Mouse (Mus musculus) heart, postnatal 0 days (tissue): ENCODE data around the gene Nckap5. TPM values are rescaled to one million over a fixed set of nuclear protein-coding genes. Genes with fewer than 3 reads are reported as not detected.
A peak's percentile ranks its signal among the peaks of the same experiment; 100 is the strongest.

Experiments used
- ATAC-seq: fragments of 200-750 bp; cut with Nextera tagmentation; 2 replicates; pipeline ENCODE4 v1.8.0; 2017; ENCODE audit warnings: low read depth, moderate number of reproducible peaks, moderate library complexity; ENCODE audit not compliant: insufficient read depth
- DNase-seq: peaks from one replicate; pipeline ENCODE4 v3.0.0-alpha.2; 2016; ENCODE audit warnings: low spot score
- H3K27ac ChIP-seq: fragments of 300-500 bp; sonication (generic); 2 replicates; pipeline ENCODE4 v1.5.1; 2014; ENCODE audit warnings: low read depth, mild to moderate bottlenecking
- H3K27me3 ChIP-seq: fragments of 300-500 bp; sonication (generic); 2 replicates; pipeline ENCODE4 v1.6.1; 2014; ENCODE audit warnings: low read length, mixed read lengths; ENCODE audit not compliant: control insufficient read depth, insufficient read depth
- H3K36me3 ChIP-seq: fragments of 300-500 bp; sonication (generic); replicated peaks from 2 replicates; pipeline ENCODE4 v1.6.1; 2014; ENCODE audit warnings: low read length, mixed read lengths; ENCODE audit not compliant: control insufficient read depth, insufficient read depth
- H3K4me1 ChIP-seq: fragments of 300-500 bp; sonication (generic); 2 replicates; pipeline ENCODE4 v1.6.1; 2014; ENCODE audit warnings: antibody characterized with exemption; ENCODE audit not compliant: control insufficient read depth, insufficient read depth
- H3K4me2 ChIP-seq: fragments of 300-500 bp; sonication (generic); 2 replicates; pipeline ENCODE4 v1.6.1; 2014; ENCODE audit warnings: low read depth, mild to moderate bottlenecking, low read length, moderate library complexity
- H3K4me3 ChIP-seq: fragments of 300-500 bp; sonication (generic); 2 replicates; pipeline ENCODE4 v1.5.1; 2014; ENCODE audit warnings: low read depth, low read length
- H3K9ac ChIP-seq: fragments of 300-500 bp; sonication (generic); replicated peaks from 2 replicates; pipeline ENCODE4 v1.6.1; 2014; ENCODE audit warnings: low read depth, low read length, mixed read lengths
- H3K9me3 ChIP-seq: fragments of 300-500 bp; sonication (generic); replicated peaks from 2 replicates; pipeline ENCODE4 v1.6.1; 2016; ENCODE audit warnings: low read length; ENCODE audit not compliant: control insufficient read depth
- CTCF ChIP-seq: IDR thresholded peaks from 2 replicates; pipeline ENCODE4 v1.5.1; 2016; ENCODE audit warnings: antibody characterized with exemption, control low read depth, low read depth
- EP300 ChIP-seq: IDR thresholded peaks from 2 replicates; pipeline ENCODE4 v1.6.1; 2016; ENCODE audit warnings: antibody characterized with exemption, low read depth
- WGBS: fragments of 180-500 bp; shearing (Covaris S2); extraction: QIAGEN DNeasy Blood & Tissue Kit; methylation state at CpG from one replicate; pipeline ENCODE4 v1.1.7; 2014; 5-methylcytosine and 5-hydroxymethylcytosine counted together
- polyA plus RNA-seq: library from polyadenylated mRNA; unstranded; fragments of >200 nt; fragmentation: Nextera tagmentation; extraction: Ambion mirVana; gene quantifications from 2 replicates; pipeline ENCODE4 v1.2.1, GENCODE M21; 2015
- total RNA-seq: library from RNA; depleted of rRNA; stranded (reverse); fragments of >200 nt; gene quantifications from 2 replicates; pipeline ENCODE4 v1.2.3, GENCODE M21; 2014; ENCODE audit warnings: low replicate concordance

Gene Nckap5
- total and polyA plus RNA-seq, 2 experiments from 2014 or later: 4.6 to 14.5 TPM

DNA sequence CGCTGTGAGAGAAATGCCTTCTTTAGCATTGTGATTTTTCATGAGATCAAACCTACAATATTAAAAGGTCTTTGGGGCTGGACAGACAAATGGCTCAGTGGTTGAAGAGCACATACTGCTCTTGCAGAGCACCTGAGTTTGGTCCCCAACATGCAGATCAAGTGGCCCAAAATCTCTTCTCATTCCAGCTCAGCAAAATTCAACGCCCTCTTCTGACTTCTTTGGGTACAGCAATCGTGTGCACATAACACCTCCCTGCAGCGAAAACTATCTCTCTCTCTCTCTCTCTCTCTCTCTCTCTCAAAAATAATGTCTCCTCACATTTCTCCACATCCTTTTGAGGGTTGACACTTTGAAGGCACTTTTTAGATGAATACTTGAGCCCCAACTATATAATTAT lies 398.3 kb downstream of the Nckap5 start:
- H3K27ac ChIP-seq: no peak overlapping the region
- WGBS: 78% methylated on average over 4 of the region's 4 CpGs
- no peak overlapping the region for H3K4me2 ChIP-seq
- H3K4me3 ChIP-seq: no peak overlapping the region
- H3K36me3 ChIP-seq: no peaks in the 10 kb centered on the region
- TF ChIP-seq CTCF (no peak), EP300 (no peak)
- H3K9ac ChIP-seq: no peak overlapping the region
- no peaks in the 10 kb centered on the region for H3K27me3 ChIP-seq
- H3K4me1 ChIP-seq: no peaks in the 10 kb centered on the region
- ATAC-seq (no peak), DNase-seq (no peak)
- H3K9me3 ChIP-seq: no peaks in the 10 kb centered on the region

DNA sequence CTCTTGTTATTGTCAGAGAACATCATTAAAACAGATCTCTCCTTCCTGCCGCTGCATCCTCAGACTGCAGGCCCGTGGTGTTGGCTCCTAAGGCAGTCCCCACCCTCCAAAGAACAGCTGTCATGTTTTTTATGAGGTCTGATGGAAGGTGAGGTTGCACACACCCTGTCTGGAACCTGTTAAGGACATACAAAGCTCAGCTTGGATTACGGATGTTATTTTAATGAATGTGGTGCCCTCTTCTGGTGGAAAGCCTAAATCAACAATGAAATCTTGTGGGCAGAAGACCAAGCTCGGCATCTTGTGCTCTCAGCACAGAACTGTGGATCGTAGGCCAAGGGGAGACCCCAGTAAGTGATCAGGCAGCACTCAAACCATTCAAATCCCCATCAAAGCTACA lies 399.0 kb downstream of the Nckap5 start:
- H3K4me2 ChIP-seq: peak overlapping the region; percentile 19; the same call in 1 of the 2 replicates
- no peaks in the 10 kb centered on the region for H3K36me3 ChIP-seq
- no peaks in the 10 kb centered on the region for H3K9me3 ChIP-seq
- no peaks in the 10 kb centered on the region for H3K27me3 ChIP-seq
- TF ChIP-seq CTCF (peak; percentile 59), EP300 (no peak)
- H3K4me3 ChIP-seq: no peak overlapping the region
- no peak overlapping the region for H3K9ac ChIP-seq
- no peaks in the 10 kb centered on the region for H3K4me1 ChIP-seq
- ATAC-seq: no peak
- H3K27ac ChIP-seq: no peak overlapping the region
- peak; percentile 36 for DNase-seq
- 30% methylated on average over 5 of the region's 5 CpGs for WGBS

DNA sequence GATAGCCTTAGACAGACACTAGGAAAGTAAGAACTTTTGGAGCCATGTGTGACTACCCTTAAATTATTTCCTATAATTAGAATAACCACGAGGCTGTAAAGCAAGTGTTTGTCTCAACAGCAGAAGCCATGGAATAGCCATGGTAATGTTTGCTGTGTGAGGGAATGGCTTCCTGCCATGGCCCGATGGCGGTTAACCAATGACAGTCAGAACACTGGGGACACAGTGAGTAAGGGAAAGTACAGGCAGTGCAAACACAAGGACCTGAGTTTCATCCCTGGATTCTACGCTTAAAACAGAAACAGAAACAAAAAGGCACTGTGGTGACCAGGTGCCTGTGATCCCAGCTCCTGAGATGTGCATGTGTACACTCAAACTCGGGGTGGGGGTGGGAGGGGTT lies 419.2 kb downstream of the Nckap5 start:
- Histone ChIP-seq H3K4me2 (no peak overlapping the region), H3K27ac (no peak overlapping the region), H3K4me3 (no peak overlapping the region), H3K4me1 (no peaks in the 10 kb centered on the region), H3K36me3 (no peaks in the 10 kb centered on the region), H3K9ac (no peak overlapping the region), H3K9me3 (no peaks in the 10 kb centered on the region), H3K27me3 (no peaks in the 10 kb centered on the region)
- DNase-seq: no peak
- no peak for ATAC-seq
- 68% methylated on average over 5 of the region's 5 CpGs for WGBS
- TF ChIP-seq EP300 (no peak), CTCF (no peak)

DNA sequence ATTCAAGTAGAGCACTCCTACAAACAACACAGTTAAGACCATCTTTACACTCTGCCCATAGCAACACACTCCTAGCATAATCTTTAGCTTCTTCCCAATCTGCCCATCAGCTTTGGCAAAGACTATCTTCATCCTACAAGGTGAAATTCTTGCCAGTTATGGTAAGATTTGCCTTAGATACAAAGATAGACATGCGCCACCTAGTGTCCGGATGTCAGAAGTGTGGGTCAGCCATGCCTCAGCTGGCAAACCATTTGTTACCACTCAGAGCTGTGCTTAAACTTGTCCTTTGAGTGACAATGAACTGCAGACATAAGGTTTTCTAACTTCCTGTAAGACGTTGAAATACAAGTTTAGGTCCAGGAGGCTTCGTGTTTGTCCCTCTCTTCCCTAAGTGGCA lies 422.7 kb downstream of the Nckap5 start:
- no peak for TF ChIP-seq EP300
- TF ChIP-seq CTCF: peak; percentile 45
- WGBS: 12% methylated on average over 4 of the region's 4 CpGs
- no peak overlapping the region for H3K27ac ChIP-seq
- H3K36me3 ChIP-seq: no peaks in the 10 kb centered on the region
- H3K27me3 ChIP-seq: no peaks in the 10 kb centered on the region
- H3K4me1 ChIP-seq: no peaks in the 10 kb centered on the region
- ATAC-seq (no peak), DNase-seq (peak; percentile 11)
- H3K4me3 ChIP-seq: no peak overlapping the region
- H3K9ac ChIP-seq: no peak overlapping the region
- no peaks in the 10 kb centered on the region for H3K9me3 ChIP-seq
- no peak overlapping the region for H3K4me2 ChIP-seq

DNA sequence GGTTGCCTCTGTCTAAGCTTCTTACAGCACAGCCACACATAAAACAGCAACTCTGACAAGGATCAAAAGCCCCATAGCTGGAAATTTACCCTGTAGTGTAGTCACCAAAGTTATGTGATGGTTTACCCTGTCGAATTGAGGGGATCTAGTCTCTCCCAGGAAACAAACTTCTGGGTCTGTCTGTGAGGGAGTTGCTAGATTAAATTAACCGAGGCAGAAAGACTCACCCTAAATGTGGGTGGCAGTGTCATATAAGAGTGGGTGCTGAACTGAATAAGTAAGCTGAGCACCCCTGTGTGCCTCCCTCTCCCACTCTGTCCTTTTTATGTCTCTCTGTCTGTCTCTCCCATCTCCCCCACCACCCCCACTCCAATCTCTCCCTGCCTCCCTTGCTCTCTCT lies 425.1 kb downstream of the Nckap5 start:
- H3K27ac ChIP-seq: no peak overlapping the region
- no peak overlapping the region for H3K4me2 ChIP-seq
- H3K27me3 ChIP-seq: no peaks in the 10 kb centered on the region
- no peaks in the 10 kb centered on the region for H3K9me3 ChIP-seq
- ATAC-seq: no peak
- 70% methylated on average over 2 of the region's 2 CpGs for WGBS
- H3K9ac ChIP-seq: no peak overlapping the region
- no peaks in the 10 kb centered on the region for H3K4me1 ChIP-seq
- H3K4me3 ChIP-seq: no peak overlapping the region
- DNase-seq: no peak
- no peak for TF ChIP-seq EP300
- no peak for TF ChIP-seq CTCF
- H3K36me3 ChIP-seq: no peaks in the 10 kb centered on the region

DNA sequence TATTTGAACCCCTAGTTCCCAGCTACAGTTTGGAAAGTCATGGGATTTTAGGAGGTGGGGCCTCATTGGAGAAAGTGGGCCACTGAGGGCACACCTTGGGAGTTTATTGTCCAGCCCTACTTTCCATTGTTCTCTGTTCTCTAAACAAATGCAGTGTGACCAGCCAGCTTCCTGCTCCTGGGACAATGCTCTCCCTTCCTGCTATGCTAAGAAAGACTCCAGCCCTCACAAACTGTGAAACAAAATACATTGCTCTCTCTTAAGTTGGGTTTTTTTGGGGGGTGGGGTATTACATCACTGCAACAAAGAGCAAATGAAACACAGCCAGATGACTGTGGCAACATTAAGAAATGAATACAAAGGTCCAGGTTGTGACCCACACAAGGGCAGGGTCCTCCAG lies 426.6 kb downstream of the Nckap5 start:
- no peak for ATAC-seq
- Histone ChIP-seq H3K4me2 (no peak overlapping the region), H3K27ac (no peak overlapping the region), H3K36me3 (no peaks in the 10 kb centered on the region), H3K9me3 (no peaks in the 10 kb centered on the region), H3K4me1 (no peaks in the 10 kb centered on the region), H3K4me3 (no peak overlapping the region), H3K27me3 (no peaks in the 10 kb centered on the region), H3K9ac (no peak overlapping the region)
- TF ChIP-seq CTCF (no peak), EP300 (no peak)
- no peak for DNase-seq
